Mouse (Mus musculus): ENCODE measurements around the gene Lamc2.

Gene Lamc2

DNA sequence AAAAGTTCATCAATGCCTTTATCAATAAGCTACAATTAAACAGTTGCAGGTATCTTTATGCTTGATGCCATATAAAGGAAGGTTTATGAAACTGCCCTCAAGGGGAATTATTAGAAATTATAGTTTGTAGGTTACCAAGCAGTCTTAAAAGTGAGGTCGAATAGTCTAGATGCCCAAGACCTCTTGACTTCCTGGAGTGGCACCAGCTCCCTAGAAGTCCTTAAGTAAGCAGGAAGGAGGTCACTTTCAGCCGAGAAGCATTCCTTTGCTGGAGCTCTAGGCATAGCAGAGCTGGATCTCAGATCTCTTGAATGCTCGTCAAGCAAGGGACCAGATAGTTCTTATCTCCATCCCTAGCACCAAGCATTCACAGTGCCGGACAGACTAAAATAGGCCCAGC lies 58.6 kb downstream of the Lamc2 start:
- DNase-seq (ENCODE audit: inconsistent ontology term), result no peak

- DNase-seq (ENCODE audit: inconsistent ontology term), result peak; percentile 60
Observed at GRCm38 (mm10) chr1:153126491-153127381, 59.5 kb downstream of the Lamc2 start.

- no peak for DNase-seq (ENCODE audit: inconsistent ontology term)
Observed at GRCm38 (mm10) chr1:153125287-153126275, 60.7 kb downstream of the Lamc2 start.

DNA sequence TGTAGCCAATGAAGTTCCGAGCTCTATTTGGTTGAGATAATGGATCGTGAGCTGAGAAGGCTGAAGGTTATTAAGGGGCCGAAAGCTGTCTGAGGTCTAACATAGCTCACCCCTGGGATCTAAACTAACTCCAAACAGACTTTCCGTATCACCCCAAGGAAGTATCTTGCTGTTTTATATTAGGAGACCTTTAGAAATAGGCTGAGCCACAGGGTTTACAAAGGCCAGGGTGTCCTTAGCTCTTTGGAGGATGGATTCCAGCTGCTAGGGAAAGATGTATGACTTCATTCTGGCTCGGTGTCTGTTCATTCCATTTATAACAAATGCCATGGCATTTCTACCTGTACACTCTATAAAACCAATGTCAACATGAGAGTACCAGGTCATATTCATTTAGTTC lies 61.7 kb downstream of the Lamc2 start:
- DNase-seq (ENCODE audit: inconsistent ontology term), result no peak

GRCm38 (mm10) chr1:153122764-153123163 lies 63.5 kb downstream of the Lamc2 start:
- no peak for DNase-seq (ENCODE audit: inconsistent ontology term)

- no peak for DNase-seq (ENCODE audit: inconsistent ontology term)
Observed at GRCm38 (mm10) chr1:153121320-153121719, 64.9 kb downstream of the Lamc2 start.

- no peak for DNase-seq (ENCODE audit: inconsistent ontology term)
Observed at GRCm38 (mm10) chr1:153120544-153120943, 65.7 kb downstream of the Lamc2 start.

DNA sequence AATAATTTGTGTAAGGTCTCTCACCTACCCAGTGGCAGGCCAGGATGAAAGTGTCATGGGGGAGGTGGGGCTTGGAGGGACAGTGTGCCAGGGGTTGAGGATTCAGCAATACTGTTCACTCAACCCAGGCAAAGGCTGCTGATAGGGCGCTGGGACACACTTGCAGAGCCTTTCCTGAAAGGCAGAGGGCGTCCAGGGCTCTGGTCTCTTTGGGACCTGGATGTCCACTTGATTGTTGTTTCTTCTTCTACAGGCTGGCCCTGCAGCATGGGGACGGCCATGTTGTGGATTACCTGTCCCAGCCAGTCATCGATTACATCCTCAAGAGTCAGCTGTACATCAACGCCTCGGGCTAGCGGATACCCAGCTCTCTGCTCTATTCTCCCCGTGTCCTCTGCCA lies 70.9 kb downstream of the Lamc2 start:
- no peak for DNase-seq (ENCODE audit: inconsistent ontology term)

DNA sequence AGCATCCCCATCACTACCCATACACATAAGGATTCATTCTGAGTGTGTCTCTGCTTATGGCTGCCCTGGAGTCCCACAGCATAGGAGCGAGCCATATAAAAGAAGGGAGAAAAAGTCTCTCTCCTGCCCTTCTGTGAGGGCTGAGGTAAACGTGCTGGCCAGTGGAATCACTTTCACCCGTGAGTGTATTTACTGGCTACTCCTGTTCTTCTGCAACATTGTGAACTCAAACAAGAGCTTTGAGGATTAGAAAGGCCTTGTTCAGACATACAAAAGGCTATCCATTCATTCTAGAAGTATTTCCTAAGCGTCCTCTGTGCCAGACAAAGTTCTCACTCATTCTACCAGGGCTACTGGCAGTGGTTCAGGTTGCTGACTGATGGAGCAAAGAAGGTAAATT lies 74.7 kb downstream of the Lamc2 start:
- DNase-seq (ENCODE audit: inconsistent ontology term), result peak; percentile 59

DNA sequence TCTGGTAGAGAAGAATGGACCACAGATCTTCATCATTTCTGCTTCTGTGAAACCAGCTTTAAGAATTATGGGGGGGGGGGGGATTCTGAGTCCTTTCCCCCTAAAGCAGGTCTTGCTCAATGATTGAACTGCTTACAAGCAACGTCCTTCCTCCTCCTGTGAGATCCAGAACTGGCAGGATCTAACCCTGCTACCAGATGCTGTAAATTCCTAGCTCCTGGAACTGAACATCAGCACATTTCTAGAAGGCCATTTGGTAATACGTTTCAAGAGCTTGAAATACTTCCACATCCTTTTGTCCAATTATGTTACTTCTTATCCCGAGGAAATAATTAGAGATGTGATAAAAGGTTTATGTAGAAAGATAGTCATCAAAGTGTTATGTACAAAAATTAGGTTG lies 76.4 kb downstream of the Lamc2 start:
- no peak for DNase-seq (ENCODE audit: inconsistent ontology term)

DNA sequence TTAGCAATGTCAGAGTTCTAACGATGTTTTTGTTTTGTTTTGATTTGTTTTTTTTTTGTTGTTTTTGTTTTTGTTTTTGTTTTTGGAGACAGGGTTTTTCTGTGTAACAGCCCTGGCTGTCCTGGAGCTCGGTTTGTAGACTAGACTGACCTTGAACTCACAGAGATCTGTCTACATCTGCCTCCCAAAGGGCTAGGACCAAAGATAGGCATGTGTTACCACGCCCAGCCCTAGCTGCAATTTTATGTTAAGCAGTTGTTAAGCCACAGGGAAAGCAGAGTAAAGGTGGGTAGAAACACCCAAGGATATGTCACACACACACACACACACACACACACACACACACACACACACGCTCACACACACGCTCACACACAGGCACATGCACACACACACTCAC lies 76.9 kb downstream of the Lamc2 start:
- DNase-seq (ENCODE audit: inconsistent ontology term), result no peak

DNA sequence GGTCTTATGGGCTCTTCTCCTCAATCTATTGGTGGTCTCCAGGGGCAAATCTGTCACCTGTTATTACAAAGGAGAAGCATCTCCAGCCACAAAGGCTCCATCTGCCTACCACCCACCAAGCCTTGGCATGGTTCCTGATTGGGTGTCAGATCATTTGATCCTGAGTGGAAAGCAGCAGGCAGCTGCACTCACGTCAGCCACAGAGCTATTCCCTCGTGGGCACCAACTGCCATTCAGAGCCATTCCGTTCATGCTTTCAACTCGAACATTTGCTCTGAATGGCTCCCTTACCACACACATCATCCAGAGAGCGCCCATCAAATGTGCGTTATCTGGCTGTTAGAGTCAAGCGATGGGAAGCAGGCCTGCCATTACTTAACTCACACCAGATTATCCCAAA lies 78.4 kb downstream of the Lamc2 start:
- peak; percentile 85 for DNase-seq (ENCODE audit: inconsistent ontology term)

DNA sequence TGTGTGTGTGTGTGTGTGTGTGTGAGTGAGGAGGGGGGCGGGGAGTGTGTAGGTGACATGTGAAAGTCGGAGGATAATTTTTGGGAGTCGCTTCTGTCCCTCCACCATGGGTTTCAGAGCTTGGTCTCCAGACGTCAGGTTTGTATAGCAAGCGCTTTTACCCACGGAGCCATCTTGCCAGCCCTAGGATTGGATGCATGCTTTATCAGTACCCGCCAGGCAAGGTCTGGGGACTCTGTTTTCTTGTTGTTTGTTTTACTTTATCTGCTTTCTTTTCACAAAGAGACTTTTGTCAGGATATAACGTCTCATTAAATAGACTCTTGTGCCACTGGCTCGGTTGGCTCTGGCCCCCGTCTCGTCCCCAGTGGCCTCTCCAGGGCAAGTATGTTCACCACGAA lies 81.4 kb downstream of the Lamc2 start:
- no peak for DNase-seq (ENCODE audit: inconsistent ontology term)

GRCm38 (mm10) chr1:153103186-153103554 lies 83.1 kb downstream of the Lamc2 start:
- no peak for DNase-seq (ENCODE audit: inconsistent ontology term)

GRCm38 (mm10) chr1:153102296-153103185 lies 83.7 kb downstream of the Lamc2 start:
- no peak for DNase-seq (ENCODE audit: inconsistent ontology term)

DNA sequence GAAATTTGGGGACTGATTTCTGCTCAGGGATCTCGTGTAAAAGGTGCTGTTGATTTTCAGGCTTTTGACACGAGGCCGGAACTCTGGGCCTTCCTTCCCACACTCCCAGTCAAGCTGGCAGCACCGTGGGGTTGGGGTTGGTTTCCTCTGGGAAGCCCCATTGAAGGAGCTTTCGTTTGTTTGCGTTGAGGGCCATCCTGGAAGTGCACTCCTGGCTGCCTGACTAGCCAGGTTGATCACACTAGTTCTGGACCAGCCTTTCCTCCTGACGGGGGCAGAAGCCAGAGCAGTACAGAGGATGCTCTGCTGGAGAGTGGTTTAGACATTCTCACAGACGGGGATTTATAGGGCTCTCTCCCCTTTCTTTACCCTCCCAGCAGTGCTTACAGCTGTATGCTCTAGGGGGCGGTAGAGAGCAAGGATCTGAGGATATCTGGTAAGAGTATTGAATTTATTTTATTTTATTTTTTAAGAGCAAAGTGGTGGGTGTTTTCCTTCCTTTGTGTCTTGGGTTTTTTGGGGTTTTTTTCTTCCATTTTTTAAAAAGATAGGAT lies 84.8 kb downstream of the Lamc2 start:
- no peak for DNase-seq (ENCODE audit: inconsistent ontology term)

- no peak for DNase-seq (ENCODE audit: inconsistent ontology term)
Observed at GRCm38 (mm10) chr1:153100912-153101311, 85.3 kb downstream of the Lamc2 start.

DNA sequence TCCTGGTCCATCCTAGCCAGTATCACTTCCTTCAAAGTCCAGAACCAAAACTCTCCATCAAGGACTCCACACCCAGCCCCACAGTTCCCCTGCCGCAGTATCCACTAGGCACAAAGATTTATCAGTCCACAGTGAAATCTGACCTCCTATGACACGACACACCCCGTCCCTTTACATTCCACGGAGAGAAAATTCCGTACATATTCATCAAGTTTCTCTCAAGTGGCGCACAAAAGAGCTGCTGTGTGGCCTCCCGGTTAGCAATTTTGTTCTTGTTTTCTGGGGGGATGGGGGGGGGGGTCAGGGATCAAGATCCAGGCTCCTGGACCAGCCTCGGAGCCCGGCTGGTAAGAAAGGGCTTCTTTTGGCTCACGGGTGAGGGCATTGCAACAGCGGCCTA lies 87.7 kb downstream of the Lamc2 start:
- no peak for DNase-seq (ENCODE audit: inconsistent ontology term)

- DNase-seq (ENCODE audit: inconsistent ontology term), result no peak
Observed at GRCm38 (mm10) chr1:153097017-153097675, 89.1 kb downstream of the Lamc2 start.

GRCm38 (mm10) chr1:153095826-153096727 lies 90.2 kb downstream of the Lamc2 start:
- no peak for DNase-seq (ENCODE audit: inconsistent ontology term)

All from Muller cell, postnatal 12 days (primary cell).